In the genomic region with DNA sequence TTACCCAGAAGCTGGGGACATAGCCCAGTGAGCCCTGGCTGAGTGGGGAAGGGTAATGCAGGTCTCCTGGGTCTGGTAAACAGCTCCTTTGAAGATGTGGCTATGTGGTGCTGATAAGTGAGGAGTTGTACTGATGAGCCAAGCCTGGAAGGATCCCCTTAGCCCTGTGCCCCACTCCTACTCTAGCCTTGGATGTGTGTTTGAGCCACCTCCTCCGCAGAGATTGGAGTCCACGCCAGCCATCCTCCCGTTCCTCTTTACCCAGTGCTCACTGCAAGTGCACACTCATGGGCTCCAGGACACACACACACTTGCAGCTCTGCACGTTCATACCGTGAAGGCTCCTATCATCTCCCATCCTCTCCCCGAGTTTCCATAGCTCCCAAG, we compare ENCODE assay signal across 13 mouse cellular contexts. TPM values are rescaled to one million over a fixed set of nuclear protein-coding genes. Genes with fewer than 3 reads are reported as not detected.
DNase-seq lines count a peak whose midpoint lies in the region; ATAC-seq and TF ChIP-seq lines count a peak whose summit lies in the region.
"Had no signal": no experiment of that assay in that cellular context is flagged by ENCODE, and none has a peak within 500 bp of the region (broad histone marks: within the 10 kb centered on the region; RNA-seq: fewer than 3 reads in every experiment).

No protein-coding gene starts in this region.

- no peak overlapping the region for H3K9ac ChIP-seq in liver, adult 2 months (ENCODE audit: low read depth, low read length)
- H3K9ac ChIP-seq in liver, postnatal 0 days (replicated peaks): no peak overlapping the region
- peak overlapping the region; percentile 98 for H3K9ac ChIP-seq in forebrain, embryonic 14.5 days (ENCODE audit: low read length)
- H3K9ac ChIP-seq in hindbrain, postnatal 0 days (replicated peaks; ENCODE audit: low read length): peak overlapping the region; percentile 62; the same call in 1 of the 2 replicates
- peak overlapping the region; percentile 53 for H3K9ac ChIP-seq in neural tube, embryonic 15.5 days (replicated peaks)
- H3K9ac ChIP-seq: limb, embryonic 12.5 days had no signal

- no peak overlapping the region for H3K4me2 ChIP-seq in liver, postnatal 0 days (ENCODE audit: low read depth, low read length)
- peak overlapping the region; percentile 79 for H3K4me2 ChIP-seq in forebrain, embryonic 14.5 days (ENCODE audit: low read length)
- peak overlapping the region; percentile 68 for H3K4me2 ChIP-seq in hindbrain, postnatal 0 days (ENCODE audit: low read depth, low read length)
- H3K4me2 ChIP-seq in neural tube, embryonic 15.5 days: peak overlapping the region; percentile 61
- H3K4me2 ChIP-seq: limb, embryonic 12.5 days had no signal

- no peaks in the 10 kb centered on the region for H3K79me2 ChIP-seq in liver, adult 2 months (ENCODE audit: control insufficient read depth, insufficient read depth, low read length)

- no peak overlapping the region for H3K4me3 ChIP-seq in liver, adult 2 months (ENCODE audit: insufficient read depth, low read depth, low read length)
- H3K4me3 ChIP-seq in liver, postnatal 0 days (ENCODE audit: low read depth, low read length): no peak overlapping the region
- H3K4me3 ChIP-seq in forebrain, embryonic 14.5 days (ENCODE audit: low read depth, low read length): peak overlapping the region; percentile 63
- H3K4me3 ChIP-seq in hindbrain, postnatal 0 days (ENCODE audit: low read length): peak overlapping the region; percentile 39
- H3K4me3 ChIP-seq in neural tube, embryonic 15.5 days (replicated peaks): peak overlapping the region; percentile 40
- H3K4me3 ChIP-seq: limb, embryonic 12.5 days had no signal

- H3K36me3 ChIP-seq in liver, adult 2 months (ENCODE audit: control insufficient read depth, insufficient read depth, low read length): no peaks in the 10 kb centered on the region
- peaks cover 6% of the 10 kb centered on the region for H3K36me3 ChIP-seq in liver, postnatal 0 days (replicated peaks; ENCODE audit: insufficient read depth, low read length)
- peaks cover 28% of the 10 kb centered on the region for H3K36me3 ChIP-seq in forebrain, embryonic 14.5 days (ENCODE audit: control insufficient read depth, insufficient read depth, low read length)
- H3K36me3 ChIP-seq in hindbrain, postnatal 0 days (ENCODE audit: insufficient read depth, low read length): no peaks in the 10 kb centered on the region
- no peaks in the 10 kb centered on the region for H3K36me3 ChIP-seq in neural tube, embryonic 15.5 days
- H3K36me3 ChIP-seq: limb, embryonic 12.5 days had no signal

- no peak for TF ChIP-seq POLR2A in liver, adult 2 months (IDR thresholded peaks at IDR 0.05; ENCODE audit: extremely low read depth, insufficient read depth, low read length)

- intact Hi-C loops in gastrocnemius, postnatal 14 days (cut with DNase I; ENCODE audit: low total_unique reads): no loop called here

- peak overlapping the region; percentile 27; the same call in 1 of the 2 replicates for H3K27ac ChIP-seq in liver, adult 2 months (replicated peaks; ENCODE audit: insufficient read depth, low read depth, low read length)
- no peak overlapping the region for H3K27ac ChIP-seq in liver, postnatal 0 days (ENCODE audit: low read depth)
- peak overlapping the region; percentile 97 for H3K27ac ChIP-seq in forebrain, embryonic 14.5 days (ENCODE audit: low read depth, low read length)
- H3K27ac ChIP-seq in hindbrain, postnatal 0 days: peak overlapping the region; percentile 95; the same call in 1 of the 2 replicates
- H3K27ac ChIP-seq in neural tube, embryonic 15.5 days (replicated peaks): peak overlapping the region; percentile 91
- H3K27ac ChIP-seq: limb, embryonic 12.5 days had no signal

- DNase-seq in liver, adult 2 months (ENCODE audit: extremely low read depth, low read depth, low spot score): no peak
- no peak for DNase-seq in liver, postnatal 0 days
- DNase-seq in forebrain, embryonic 14.5 days (ENCODE audit: low spot score): no peak
- DNase-seq in hindbrain, postnatal 0 days (ENCODE audit: low spot score): no peak
- no peak for DNase-seq in thymus, postnatal 36 days
- no peak for DNase-seq in gastrocnemius, postnatal 14 days
- DNase-seq in cerebellum, adult 18-20 months: no peak

- no peak for TF ChIP-seq CTCF in liver, adult 2 months (IDR thresholded peaks at IDR 0.05; ENCODE audit: low read depth, low read length)
- TF ChIP-seq CTCF in liver, postnatal 0 days (IDR thresholded peaks at IDR 0.05; ENCODE audit: low read depth): no peak
- no peak for TF ChIP-seq CTCF in hindbrain, postnatal 0 days (IDR thresholded peaks at IDR 0.05; ENCODE audit: low read depth)

- no peaks in the 10 kb centered on the region for H3K27me3 ChIP-seq in liver, adult 2 months (ENCODE audit: control insufficient read depth, insufficient read depth, low read length)
- no peaks in the 10 kb centered on the region for H3K27me3 ChIP-seq in liver, postnatal 0 days (ENCODE audit: insufficient read depth, low read length)
- H3K27me3 ChIP-seq in forebrain, embryonic 14.5 days (replicated peaks; ENCODE audit: control insufficient read depth, insufficient read depth, low read length): no peaks in the 10 kb centered on the region
- H3K27me3 ChIP-seq in hindbrain, postnatal 0 days (ENCODE audit: insufficient read depth, low read length): no peaks in the 10 kb centered on the region
- no peaks in the 10 kb centered on the region for H3K27me3 ChIP-seq in neural tube, embryonic 15.5 days (replicated peaks)
- H3K27me3 ChIP-seq: limb, embryonic 12.5 days had no signal

- peaks cover 8% of the 10 kb centered on the region for H3K4me1 ChIP-seq in liver, adult 2 months (ENCODE audit: control insufficient read depth, insufficient read depth, low read length)
- peaks cover 40% of the 10 kb centered on the region for H3K4me1 ChIP-seq in liver, postnatal 0 days (ENCODE audit: insufficient read depth)
- H3K4me1 ChIP-seq in forebrain, embryonic 14.5 days (ENCODE audit: control insufficient read depth, insufficient read depth, low read length): peaks cover 58% of the 10 kb centered on the region
- H3K4me1 ChIP-seq in hindbrain, postnatal 0 days (ENCODE audit: insufficient read depth, low read length): peaks cover 74% of the 10 kb centered on the region
- peaks cover 90% of the 10 kb centered on the region for H3K4me1 ChIP-seq in neural tube, embryonic 15.5 days

- WGBS in liver, adult 2 months: 72% methylated on average over 6 of the region's 6 CpGs
- 57% methylated on average over 6 of the region's 6 CpGs for WGBS in liver, postnatal 0 days (ENCODE audit: insufficient replicate concordance)
- 59% methylated on average over 6 of the region's 6 CpGs for WGBS in forebrain, embryonic 14.5 days
- 29% methylated on average over 6 of the region's 6 CpGs for WGBS in hindbrain, postnatal 0 days
- 24% methylated on average over 6 of the region's 6 CpGs for WGBS in neural tube, embryonic 15.5 days

- H3K9me3 ChIP-seq in liver, postnatal 0 days (ENCODE audit: low read length): no peaks in the 10 kb centered on the region
- no peaks in the 10 kb centered on the region for H3K9me3 ChIP-seq in forebrain, embryonic 14.5 days (replicated peaks; ENCODE audit: control insufficient read depth, low read length)
- H3K9me3 ChIP-seq in hindbrain, postnatal 0 days (ENCODE audit: low read length): no peaks in the 10 kb centered on the region
- H3K9me3 ChIP-seq in neural tube, embryonic 15.5 days (replicated peaks): no peaks in the 10 kb centered on the region
- H3K9me3 ChIP-seq: limb, embryonic 12.5 days had no signal

- no peak for ATAC-seq in liver, postnatal 0 days
- no peak for ATAC-seq in forebrain, embryonic 14.5 days
- ATAC-seq in hindbrain, postnatal 0 days: no peak
- no peak for ATAC-seq in neural tube, embryonic 15.5 days (ENCODE audit: low FRiP score)
- ATAC-seq: intestine, embryonic 16.5 days had no signal

- no peak for TF ChIP-seq EP300 in liver, postnatal 0 days (IDR thresholded peaks at IDR 0.05; ENCODE audit: low read depth)

RNA-seq across cellular contexts. Expression of a gene that starts 19.6 kb away (rescaled TPM):
- 3.0 and 5.0 TPM in 2 replicates for total RNA-seq in liver, adult 2 months (2014; rRNA removed)
- 4.4 and 8.5 TPM in 2 replicates for polyA plus RNA-seq in liver, adult 2 months (2012; rRNA removed)
- 8.9 and 9.6 TPM in 2 replicates for polyA plus RNA-seq in liver, postnatal 0 days (2015; fragmentation: Nextera tagmentation; extraction: Ambion mirVana)
- polyA plus RNA-seq in forebrain, embryonic 14.5 days (2014; fragmentation: Nextera tagmentation; extraction: Ambion mirVana): 1.2 TPM in 2 replicates
- 1.3 TPM in 2 replicates for total RNA-seq in hindbrain, postnatal 0 days (2014; rRNA removed)
- polyA plus RNA-seq in hindbrain, postnatal 0 days (2015; fragmentation: Nextera tagmentation; extraction: Ambion mirVana): 0.52 and 0.54 TPM in 2 replicates
- 0.95 and 4.7 TPM in 2 replicates for polyA plus RNA-seq in neural tube, embryonic 15.5 days (2015; fragmentation: Nextera tagmentation; extraction: Ambion mirVana)
- under 1 TPM; 0.33 TPM for total RNA-seq in gastrocnemius, postnatal 14 days (2021)
- total RNA-seq: MEL had no signal

RNA-seq across cellular contexts. Expression of a gene that starts 23.3 kb away (rescaled TPM):
- total RNA-seq in liver, adult 2 months (2014; rRNA removed): 0.55 and 2.3 TPM in 2 replicates
- polyA plus RNA-seq in liver, adult 2 months (2012; rRNA removed): 3.0 and 4.2 TPM in 2 replicates
- 34.0 and 35.4 TPM in 2 replicates for polyA plus RNA-seq in liver, postnatal 0 days (2015; fragmentation: Nextera tagmentation; extraction: Ambion mirVana)
- 145 and 157 TPM in 2 replicates for polyA plus RNA-seq in forebrain, embryonic 14.5 days (2014; fragmentation: Nextera tagmentation; extraction: Ambion mirVana)
- total RNA-seq in hindbrain, postnatal 0 days (2014; rRNA removed): 236 and 284 TPM in 2 replicates
- polyA plus RNA-seq in hindbrain, postnatal 0 days (2015; fragmentation: Nextera tagmentation; extraction: Ambion mirVana): 105 TPM in 2 replicates
- 80.9 and 96.9 TPM in 2 replicates for polyA plus RNA-seq in neural tube, embryonic 15.5 days (2015; fragmentation: Nextera tagmentation; extraction: Ambion mirVana)
- total RNA-seq in gastrocnemius, postnatal 14 days (2021): 10 to 100 TPM; 21.4 to 38.2 TPM

RNA-seq across cellular contexts. Expression of a gene that starts 57.1 kb away (rescaled TPM):
- not detected in 2 replicates for total RNA-seq in liver, adult 2 months (2014; rRNA removed)
- not detected in 2 replicates for polyA plus RNA-seq in liver, adult 2 months (2012; rRNA removed)
- 0.21 and 0.28 TPM in 2 replicates for polyA plus RNA-seq in liver, postnatal 0 days (2015; fragmentation: Nextera tagmentation; extraction: Ambion mirVana)
- 0.71 and 1.2 TPM in 2 replicates for polyA plus RNA-seq in forebrain, embryonic 14.5 days (2014; fragmentation: Nextera tagmentation; extraction: Ambion mirVana)
- 2.9 and 3.6 TPM in 2 replicates for total RNA-seq in hindbrain, postnatal 0 days (2014; rRNA removed)
- polyA plus RNA-seq in hindbrain, postnatal 0 days (2015; fragmentation: Nextera tagmentation; extraction: Ambion mirVana): 3.0 and 3.3 TPM in 2 replicates
- 1.2 and 1.8 TPM in 2 replicates for polyA plus RNA-seq in neural tube, embryonic 15.5 days (2015; fragmentation: Nextera tagmentation; extraction: Ambion mirVana)
- not detected for total RNA-seq in gastrocnemius, postnatal 14 days (2021)
- total RNA-seq: adrenal gland, postnatal 14 days; monocyte, adult 5-6 weeks had no signal
- polyA plus RNA-seq: limb, embryonic 12.5 days had no signal

Comparison
In these comparisons a context has a peak if more than half of its experiments do, and no peak if none do; other contexts are left out.
1. H3K4me3 ChIP-seq: peak in forebrain, embryonic 14.5 days (single experiment), hindbrain, postnatal 0 days (single experiment) and neural tube, embryonic 15.5 days (single experiment); none in liver, adult 2 months (single experiment) and liver, postnatal 0 days (single experiment).
2. H3K9ac ChIP-seq: peak in forebrain, embryonic 14.5 days (single experiment), hindbrain, postnatal 0 days (single experiment) and neural tube, embryonic 15.5 days (single experiment); none in liver, adult 2 months (single experiment) and liver, postnatal 0 days (single experiment).